In genomic region chr9:107312811-107313584, GRCm38 (mm10) we compare ENCODE assay signal across 10 mouse cellular contexts. TPM values are rescaled to one million over a fixed set of nuclear protein-coding genes. Genes with fewer than 3 reads are reported as not detected.
DNase-seq lines count a peak whose midpoint lies in the region; ATAC-seq and TF ChIP-seq lines count a peak whose summit lies in the region.
"Had no signal": no experiment of that assay in that cellular context is flagged by ENCODE, and none has a peak within 500 bp of the region (broad histone marks: within the 10 kb centered on the region; RNA-seq: fewer than 3 reads in every experiment).

No protein-coding gene starts in this region.

- no peaks in the 10 kb centered on the region for H3K27me3 ChIP-seq in liver, embryonic 11.5 days (replicated peaks; ENCODE audit: control insufficient read depth, insufficient read depth, low read length)
- H3K27me3 ChIP-seq in spleen, adult 2 months (ENCODE audit: control insufficient read depth, insufficient read depth, low read length): no peaks in the 10 kb centered on the region
- no peaks in the 10 kb centered on the region for H3K27me3 ChIP-seq in cerebellum, adult 2 months (ENCODE audit: control insufficient read depth, insufficient read depth, low read length)

- TF ChIP-seq CTCF in spleen, adult 2 months (IDR thresholded peaks at IDR 0.05; ENCODE audit: extremely low read depth, insufficient read depth, insufficient read length, insufficient replicate concordance): no peak
- TF ChIP-seq CTCF in cerebellum, adult 2 months (IDR thresholded peaks at IDR 0.05; ENCODE audit: borderline replicate concordance, insufficient read depth, low read depth, low read length): no peak

- WGBS in liver, embryonic 11.5 days: 37% methylated on average over 10 of the region's 10 CpGs
- 7% methylated on average over 10 of the region's 10 CpGs for WGBS in spleen, adult 2 months
- 74% methylated on average over 10 of the region's 10 CpGs for WGBS in cerebellum, adult 2 months

- H3K9ac ChIP-seq in liver, embryonic 11.5 days (ENCODE audit: low read depth, low read length): no peak overlapping the region

- H3K9me3 ChIP-seq in liver, embryonic 11.5 days (ENCODE audit: control insufficient read depth, low read length): no peaks in the 10 kb centered on the region
- H3K9me3 ChIP-seq: hindbrain, embryonic 10.5 days had no signal

- H3K4me2 ChIP-seq in liver, embryonic 11.5 days: peak overlapping the region; percentile 50

- H3K27ac ChIP-seq in liver, embryonic 11.5 days (ENCODE audit: low read depth, low read length): peak overlapping the region; percentile 57; the same call in 1 of the 2 replicates
- H3K27ac ChIP-seq in spleen, adult 2 months (ENCODE audit: insufficient read depth, low read length): peak overlapping the region; percentile 58
- no peak overlapping the region for H3K27ac ChIP-seq in cerebellum, adult 2 months (ENCODE audit: insufficient read depth, low read length)
- H3K27ac ChIP-seq: hindbrain, embryonic 10.5 days had no signal

- ATAC-seq in CD4-positive, CD25-positive, alpha-beta regulatory T cell, adult 4 months: peak; percentile 87
- ATAC-seq in liver, embryonic 11.5 days (replicated peaks; ENCODE audit: low FRiP score): peak; percentile 87

- H3K4me1 ChIP-seq in liver, embryonic 11.5 days (replicated peaks; ENCODE audit: control insufficient read depth, insufficient read depth, low read length): peaks cover 27% of the 10 kb centered on the region
- peaks cover 11% of the 10 kb centered on the region; the same call in 1 of the 2 replicates for H3K4me1 ChIP-seq in spleen, adult 2 months (ENCODE audit: control insufficient read depth, insufficient read depth, insufficient read length)
- peaks cover 9% of the 10 kb centered on the region; the same call in 1 of the 2 replicates for H3K4me1 ChIP-seq in cerebellum, adult 2 months (ENCODE audit: control insufficient read depth, insufficient read depth, low read length)

- TF ChIP-seq POLR2A in spleen, adult 2 months (IDR thresholded peaks at IDR 0.05; ENCODE audit: low read depth, low read length): no peak
- TF ChIP-seq POLR2A in cerebellum, adult 2 months (IDR thresholded peaks at IDR 0.05; ENCODE audit: borderline replicate concordance, insufficient read depth, low read length): no peak

- H3K36me3 ChIP-seq in liver, embryonic 11.5 days (ENCODE audit: control insufficient read depth, insufficient read depth, low read length): no peaks in the 10 kb centered on the region
- no peaks in the 10 kb centered on the region for H3K36me3 ChIP-seq in spleen, adult 2 months (ENCODE audit: control insufficient read depth, insufficient read depth, low read length)
- H3K36me3 ChIP-seq: hindbrain, embryonic 10.5 days had no signal

- H3K4me3 ChIP-seq in liver, embryonic 11.5 days (ENCODE audit: low read depth, low read length): peak overlapping the region; percentile 11; the same call in 1 of the 2 replicates
- H3K4me3 ChIP-seq in spleen, adult 2 months (ENCODE audit: extremely low read depth, insufficient read depth, insufficient read length): no peak overlapping the region
- H3K4me3 ChIP-seq in cerebellum, adult 2 months (replicated peaks; ENCODE audit: insufficient read depth, low read depth, low read length): no peak overlapping the region
- H3K4me3 ChIP-seq: erythroblast, embryonic 14.5 days; hindbrain, embryonic 10.5 days had no signal

- peak; percentile 82 for DNase-seq in T-cell, adult 2 months (ENCODE audit: low spot score)
- DNase-seq in liver, embryonic 11.5 days (ENCODE audit: low spot score): no peak
- peak; percentile 44 to 48 for DNase-seq in spleen, adult 2 months (ENCODE audit: low read depth in 1 of 2, low spot score in 2 of 2)
- no peak for DNase-seq in cerebellum, adult 2 months
- DNase-seq in kidney, postnatal 25 days: no peak
- DNase-seq in right cerebral cortex, adult 2 months (ENCODE audit: low spot score in 2 of 2): no peak
- DNase-seq: adrenal gland, postnatal 25 days had no signal

RNA-seq across cellular contexts. Expression of gene Cish, which starts 17.2 kb away (rescaled TPM):
- 100 to 1,000 TPM; 102 to 161 TPM for polyA plus RNA-seq in CD4-positive, CD25-positive, alpha-beta regulatory T cell, adult 4 months (2017; shearing (Covaris generic))
- polyA plus RNA-seq in liver, embryonic 11.5 days (2014; fragmentation: Nextera tagmentation; extraction: Ambion mirVana): 6.1 and 9.9 TPM in 2 replicates
- 9.3 and 13.3 TPM in 2 replicates for polyA plus RNA-seq in spleen, adult 2 months (2012; rRNA removed)
- 4.1 and 4.3 TPM in 2 replicates for polyA plus RNA-seq in cerebellum, adult 2 months (2012; rRNA removed)

RNA-seq across cellular contexts. Expression of gene Mapkapk3, which starts 23.3 kb away (rescaled TPM):
- 10 to 100 TPM; 52.7 to 58.5 TPM for polyA plus RNA-seq in CD4-positive, CD25-positive, alpha-beta regulatory T cell, adult 4 months (2017; shearing (Covaris generic))
- 17.1 and 19.2 TPM in 2 replicates for polyA plus RNA-seq in liver, embryonic 11.5 days (2014; fragmentation: Nextera tagmentation; extraction: Ambion mirVana)
- 28.0 and 29.7 TPM in 2 replicates for polyA plus RNA-seq in spleen, adult 2 months (2012; rRNA removed)
- polyA plus RNA-seq in cerebellum, adult 2 months (2012; rRNA removed): 10.5 and 11.7 TPM in 2 replicates

RNA-seq across cellular contexts. Expression of gene Hemk1, which starts 25.2 kb away (rescaled TPM):
- polyA plus RNA-seq in CD4-positive, CD25-positive, alpha-beta regulatory T cell, adult 4 months (2017; shearing (Covaris generic)): 10 to 100 TPM; 27.8 to 29.1 TPM
- 8.2 and 8.7 TPM in 2 replicates for polyA plus RNA-seq in liver, embryonic 11.5 days (2014; fragmentation: Nextera tagmentation; extraction: Ambion mirVana)
- polyA plus RNA-seq in spleen, adult 2 months (2012; rRNA removed): 11.0 and 12.2 TPM in 2 replicates
- 27.8 and 31.7 TPM in 2 replicates for polyA plus RNA-seq in cerebellum, adult 2 months (2012; rRNA removed)

RNA-seq across cellular contexts. Expression of gene 6430571L13Rik, which starts 27.4 kb away (rescaled TPM):
- polyA plus RNA-seq in CD4-positive, CD25-positive, alpha-beta regulatory T cell, adult 4 months (2017; shearing (Covaris generic)): 1 to 10 TPM; 1.8 to 3.0 TPM
- polyA plus RNA-seq in liver, embryonic 11.5 days (2014; fragmentation: Nextera tagmentation; extraction: Ambion mirVana): 0.05 and 0.10 TPM in 2 replicates
- 0.29 and 0.50 TPM in 2 replicates for polyA plus RNA-seq in spleen, adult 2 months (2012; rRNA removed)
- 44.9 and 52.5 TPM in 2 replicates for polyA plus RNA-seq in cerebellum, adult 2 months (2012; rRNA removed)
- polyA plus RNA-seq: erythroblast, embryonic 14.5 days had no signal

Comparison
In these comparisons a context has a peak if more than half of its experiments do, and no peak if none do; other contexts are left out.
1. DNase-seq: peak in T-cell, adult 2 months (single experiment) and spleen, adult 2 months (2 of 2); none in liver, embryonic 11.5 days (single experiment), cerebellum, adult 2 months (0 of 2), kidney, postnatal 25 days (0 of 2) and right cerebral cortex, adult 2 months (0 of 2).